Mouse (Mus musculus) adrenal gland, postnatal 4 days (tissue): ENCODE measurements around the gene Coasy. TPM values are rescaled to one million over a fixed set of nuclear protein-coding genes. Genes with fewer than 3 reads are reported as not detected.
"Not testable (repeated sequence)": the region's sequence is repeated elsewhere in the genome, so short reads cannot be mapped to it uniquely, and the experiment has no call there.

Experiments used
- DNase-seq, 2 experiments: peaks; one replicate each; pipeline ENCODE4 v3.0.0; 2021 to 2022; ENCODE audit warnings: low spot score in 2 of 2, mixed read lengths in 2 of 2
- total RNA-seq, 2 experiments: library from RNA; stranded (reverse); gene quantifications; 2 replicates each; pipeline ENCODE4 v1.2.3; 2021

The Coasy gene
- total RNA-seq, 2 experiments from 2014 or later = 59.8 to 65.6 TPM

DNA sequence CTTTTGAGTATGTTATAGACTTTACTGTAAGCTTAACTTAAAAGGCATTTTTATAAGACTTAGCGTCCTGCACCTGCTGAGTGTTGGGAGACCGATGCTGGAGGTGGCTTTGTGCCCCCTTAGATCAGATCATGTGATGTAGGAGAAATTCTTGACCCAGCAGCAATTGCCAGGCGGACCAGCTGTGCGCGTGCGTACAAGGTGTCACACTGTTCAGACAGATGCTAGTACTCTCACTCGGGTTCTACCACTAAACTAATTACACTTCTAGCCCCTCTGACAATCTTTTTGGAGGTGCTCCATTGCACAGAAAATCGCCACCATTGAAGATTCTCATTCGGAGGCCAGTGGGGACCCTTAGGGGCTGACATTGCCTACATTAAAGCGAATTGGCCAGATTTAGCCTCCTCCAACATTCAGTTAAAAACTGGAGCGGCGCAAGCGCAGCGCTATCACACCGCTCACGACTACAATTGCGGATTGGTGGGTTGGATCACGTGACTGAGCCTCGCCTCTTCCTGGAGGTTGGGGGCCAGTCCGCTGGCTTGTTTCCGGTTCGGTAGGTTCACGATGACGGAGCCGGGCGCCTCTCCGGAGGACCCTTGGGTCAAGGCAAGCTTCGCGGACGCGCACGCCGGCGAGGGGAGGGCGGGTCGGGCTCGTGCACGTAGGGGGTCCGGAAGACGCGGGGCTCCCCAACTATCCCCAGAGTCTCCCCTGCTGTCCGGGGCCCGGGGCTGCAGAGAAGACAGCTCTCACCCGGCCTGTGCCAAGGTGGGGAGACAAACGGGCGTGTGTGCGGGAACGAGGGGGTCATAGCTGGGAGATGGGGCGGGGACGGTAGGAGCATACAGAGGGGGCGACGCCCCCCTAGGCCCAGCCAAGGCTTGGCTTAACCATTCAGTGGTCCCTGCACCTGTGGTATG is 4.7 kb downstream of the Coasy start, which contains the start of gene Mlx:
Gene Mlx, plus strand, starts transcription at position 522 of the 926 bp plus-strand sequence.
- DNase-seq = peak; percentile 69 to 78

DNA sequence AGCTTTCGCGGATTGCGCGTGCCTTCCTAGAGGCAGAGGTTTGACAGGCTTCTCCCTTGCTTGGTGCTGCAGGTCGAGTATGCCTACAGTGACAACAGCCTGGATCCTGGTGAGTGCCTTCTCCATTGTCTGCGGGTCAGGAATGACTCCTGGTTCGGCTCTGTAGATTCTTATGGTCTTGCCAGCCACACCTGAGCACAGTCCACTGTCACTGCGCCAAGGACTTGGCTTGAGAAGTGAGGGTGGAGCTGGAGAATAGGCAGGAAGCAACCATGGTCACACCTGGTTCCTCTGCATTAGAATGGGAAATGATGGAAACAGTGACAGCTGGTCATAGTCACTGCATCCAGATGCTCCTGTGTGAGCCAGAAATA is 5.3 kb downstream of the Coasy start:
- no peak for DNase-seq

DNA sequence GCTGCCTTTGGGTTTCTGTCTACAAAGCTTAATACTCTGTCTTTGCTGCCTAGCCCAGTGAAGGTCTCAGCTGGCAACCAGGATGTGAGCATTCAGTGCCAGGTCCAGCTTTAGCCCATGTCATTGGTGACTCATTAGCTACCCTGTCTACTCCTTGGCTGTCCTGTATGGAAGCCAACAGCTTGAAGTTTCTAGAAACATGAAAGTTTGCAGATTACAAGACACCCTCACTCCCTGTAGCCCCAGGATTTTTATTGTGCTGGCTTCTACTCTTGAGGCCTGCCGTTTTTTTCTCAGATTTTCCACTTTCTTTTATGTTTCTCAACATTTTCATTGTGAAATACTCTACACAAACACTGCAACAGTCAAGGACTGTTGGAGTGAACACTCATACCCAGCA is 7.6 kb downstream of the Coasy start:
- no peak for DNase-seq

DNA sequence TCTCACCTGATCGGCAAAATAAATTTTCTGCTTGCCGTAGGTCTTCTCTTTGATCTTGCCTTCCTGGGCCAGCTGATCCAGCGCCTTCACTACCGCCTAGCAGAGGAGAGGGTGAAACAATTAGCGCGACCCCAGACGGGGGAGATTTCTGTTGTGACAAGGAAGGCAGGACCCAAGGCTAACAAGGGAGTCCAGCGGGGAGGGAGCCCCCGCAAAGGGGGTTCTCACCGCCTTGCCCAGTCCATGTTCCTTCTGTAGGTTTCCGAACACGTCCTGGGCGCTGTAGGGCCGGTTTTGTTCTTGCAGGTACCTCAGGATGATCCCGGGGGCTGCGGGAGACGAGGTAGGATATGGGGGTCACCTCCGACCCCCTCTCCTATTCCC is 12.6 kb downstream of the Coasy start:
- DNase-seq = no peak

DNA sequence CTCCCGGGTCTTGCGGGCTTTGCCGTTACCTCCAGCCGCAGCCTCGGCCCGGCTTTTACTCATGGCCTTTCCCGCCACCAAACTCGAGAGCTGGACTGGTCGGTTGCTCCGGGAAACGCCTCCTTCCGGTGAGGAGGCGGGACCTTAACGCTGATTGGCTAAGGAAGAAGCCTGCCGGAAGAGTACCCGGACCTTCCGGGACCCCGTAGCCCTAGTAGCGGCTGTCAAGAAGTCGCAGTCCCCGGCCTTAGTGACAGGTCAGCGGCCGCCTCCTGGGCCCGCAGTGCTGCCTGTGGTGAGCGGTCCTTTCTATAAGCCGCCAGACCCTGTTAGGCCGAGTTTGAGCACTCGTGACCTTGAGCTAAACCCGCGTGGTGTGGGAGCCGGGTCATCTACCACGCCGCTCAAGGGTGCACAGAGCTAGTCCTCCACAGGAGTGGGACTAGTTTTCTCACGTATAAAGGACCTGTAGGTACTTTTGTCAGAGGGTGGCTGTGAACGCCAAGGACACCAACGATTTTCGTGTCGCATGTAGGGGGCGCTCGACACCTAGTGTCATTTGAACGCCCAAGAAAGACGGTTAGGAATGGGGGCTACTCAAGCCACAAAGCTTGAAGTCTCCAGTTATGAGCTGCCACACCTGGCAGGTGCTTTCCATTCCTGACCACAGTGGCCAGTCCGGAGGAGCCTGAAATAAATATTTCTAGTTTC is 13.1 kb downstream of the Coasy start, which contains the start of gene Psmc3ip:
Gene Psmc3ip, minus strand, starts transcription at position 123 of the 711 bp plus-strand sequence.
- peak; percentile 72 to 87 for DNase-seq

DNA sequence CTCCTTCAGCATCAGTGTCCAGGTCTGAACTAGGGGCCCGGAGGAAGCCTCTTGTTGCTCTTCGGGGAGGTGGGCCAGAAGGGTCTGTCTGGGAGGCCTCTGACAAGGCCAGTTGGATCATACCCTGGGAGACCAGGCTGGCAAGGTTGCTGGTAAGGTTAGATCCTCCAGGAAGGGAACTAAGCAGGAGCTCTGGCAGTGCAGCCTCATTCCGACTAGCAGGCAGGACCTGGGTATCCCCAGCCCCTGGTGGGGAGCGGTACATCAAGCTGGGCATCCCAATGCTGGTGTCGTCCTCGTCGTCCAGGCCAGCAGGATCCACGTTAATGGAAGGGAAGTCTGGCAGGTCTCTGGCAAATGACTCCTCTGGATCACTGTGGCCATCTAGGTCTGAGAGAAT is 15.9 kb downstream of the Coasy start:
- DNase-seq = no peak

DNA sequence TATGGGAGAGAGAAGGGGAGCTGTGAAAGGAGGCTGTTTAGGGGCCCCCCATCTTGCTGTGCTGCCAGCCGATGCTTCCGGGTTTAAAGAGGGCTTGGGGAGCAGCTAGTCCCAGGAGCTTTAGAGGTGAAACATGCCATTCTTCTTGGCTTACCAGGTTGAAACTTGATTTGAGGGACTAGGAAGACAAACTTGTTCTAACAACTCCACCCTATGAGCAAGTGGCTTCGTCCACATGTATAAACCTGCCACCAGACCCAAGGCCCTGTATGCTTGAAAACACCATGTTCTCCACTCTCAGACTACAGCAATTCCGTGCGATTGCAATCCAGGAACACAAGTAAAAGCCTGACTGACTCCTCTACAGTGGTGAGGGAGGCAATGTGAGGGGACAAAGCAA is 20.6 kb downstream of the Coasy start:
- DNase-seq = no peak

DNA sequence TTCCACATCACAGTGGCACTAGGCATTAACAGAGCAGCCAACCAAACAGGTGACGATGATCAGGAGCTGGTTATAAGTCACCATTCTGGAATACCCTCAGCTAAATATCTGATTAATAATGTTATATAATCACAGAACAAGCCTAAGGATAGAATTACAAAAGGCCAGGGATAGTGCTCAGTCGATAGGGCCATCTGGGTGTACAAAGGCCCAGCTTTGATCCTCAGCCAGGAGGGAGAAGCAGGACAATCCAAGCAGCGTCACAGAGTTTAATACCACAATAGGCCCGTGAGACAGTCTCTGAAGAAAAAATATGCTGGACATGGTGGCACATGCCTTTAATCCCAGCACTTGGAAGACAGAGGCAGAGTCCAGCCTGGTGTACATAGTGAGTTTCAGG is 27.0 kb downstream of the Coasy start:
- DNase-seq = no peak

DNA sequence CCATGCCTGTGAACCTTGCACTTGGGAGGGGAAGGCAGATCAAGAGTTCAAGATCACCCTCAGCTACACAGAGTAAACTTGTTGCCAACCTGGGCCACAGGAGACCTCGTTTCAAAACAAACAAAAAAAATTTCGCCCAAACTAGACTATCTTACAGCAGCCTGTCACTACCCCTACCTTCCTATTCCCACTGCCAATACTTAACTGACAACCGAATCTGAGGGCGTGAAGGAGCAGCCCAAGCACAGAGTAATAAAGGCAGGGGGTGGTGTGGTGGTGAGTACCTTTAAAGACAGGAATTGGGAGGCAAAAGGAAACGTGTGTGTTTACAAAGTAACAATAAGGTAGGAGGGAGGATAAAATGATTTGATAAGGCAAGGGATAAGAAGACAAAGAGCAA is 28.3 kb downstream of the Coasy start:
- no peak for DNase-seq

DNA sequence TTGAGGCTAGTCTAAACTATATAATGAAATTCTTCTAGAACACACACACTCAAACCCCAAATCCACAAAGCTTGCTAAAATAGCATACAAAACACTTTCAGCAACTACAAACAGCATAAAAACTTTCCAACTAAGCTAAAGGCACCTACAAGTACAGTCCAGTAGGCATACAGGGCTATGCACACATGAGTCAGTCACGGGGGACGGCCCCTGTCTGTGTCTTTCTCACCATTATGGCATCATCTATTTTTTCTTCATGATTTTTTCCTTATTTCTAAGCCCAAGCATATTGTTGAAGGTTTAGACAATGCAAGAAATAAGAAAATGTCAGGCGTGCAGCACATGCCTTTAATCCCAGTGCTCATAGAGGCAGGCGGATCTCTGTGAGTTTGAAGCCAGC is 28.8 kb downstream of the Coasy start:
- no peak for DNase-seq

DNA sequence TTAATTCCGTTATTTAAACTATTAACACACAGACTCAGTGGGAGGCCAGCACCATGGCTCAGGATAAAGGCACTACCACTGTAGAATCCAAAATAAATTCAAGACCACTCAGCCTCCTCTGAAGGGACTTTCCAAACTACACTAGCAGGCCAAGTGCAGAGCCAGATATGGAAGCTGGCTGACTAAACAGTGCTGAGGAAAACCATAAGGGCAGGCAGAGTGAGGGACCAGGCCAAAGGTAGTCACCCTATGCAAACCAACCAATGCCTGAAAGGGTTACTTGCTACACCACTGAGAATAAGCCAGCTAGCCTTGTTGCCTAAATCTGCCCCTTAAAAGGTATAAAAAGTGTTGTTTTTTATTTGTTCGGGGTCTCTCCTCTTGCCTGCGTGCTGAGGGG is 29.8 kb downstream of the Coasy start:
- no peak for DNase-seq

DNA sequence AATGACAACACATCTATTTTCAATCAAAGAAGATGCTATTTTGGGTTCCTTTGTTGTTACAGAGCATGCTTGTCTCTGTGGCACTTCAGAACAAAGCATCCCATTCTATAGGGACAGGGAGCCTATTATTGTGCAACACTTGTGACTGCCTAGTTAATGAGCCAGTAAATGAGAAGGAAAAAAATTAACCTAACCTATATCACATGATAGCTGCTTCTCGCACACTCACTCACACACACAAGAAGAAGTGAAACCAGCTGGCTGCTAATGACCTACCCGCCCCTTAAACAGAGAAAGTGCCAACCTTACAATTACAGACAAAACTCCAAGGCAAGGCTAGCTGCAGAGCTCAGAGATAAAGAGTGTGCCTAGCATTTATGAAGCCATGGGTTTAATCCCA is 33.2 kb downstream of the Coasy start:
- no peak for DNase-seq

DNA sequence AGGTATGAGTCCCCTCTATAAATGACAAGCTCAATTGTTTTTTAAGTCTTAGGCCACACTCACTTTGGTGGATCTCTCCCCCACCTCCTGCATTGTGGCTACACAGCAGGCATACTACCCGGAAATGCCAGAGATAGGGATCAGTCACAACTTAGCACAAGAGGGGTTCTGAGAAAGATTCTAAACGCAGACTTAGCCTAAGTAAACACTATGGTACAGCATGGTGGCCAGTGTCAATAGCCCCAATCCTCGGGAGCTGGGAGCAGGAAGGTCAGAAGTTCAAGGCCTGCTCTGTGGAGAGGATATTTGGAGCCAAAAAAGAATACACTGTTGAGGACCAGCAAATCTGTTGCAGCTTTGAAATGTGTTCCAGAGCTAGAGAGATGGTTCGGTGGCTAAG is 35.7 kb downstream of the Coasy start:
- no peak for DNase-seq

DNA sequence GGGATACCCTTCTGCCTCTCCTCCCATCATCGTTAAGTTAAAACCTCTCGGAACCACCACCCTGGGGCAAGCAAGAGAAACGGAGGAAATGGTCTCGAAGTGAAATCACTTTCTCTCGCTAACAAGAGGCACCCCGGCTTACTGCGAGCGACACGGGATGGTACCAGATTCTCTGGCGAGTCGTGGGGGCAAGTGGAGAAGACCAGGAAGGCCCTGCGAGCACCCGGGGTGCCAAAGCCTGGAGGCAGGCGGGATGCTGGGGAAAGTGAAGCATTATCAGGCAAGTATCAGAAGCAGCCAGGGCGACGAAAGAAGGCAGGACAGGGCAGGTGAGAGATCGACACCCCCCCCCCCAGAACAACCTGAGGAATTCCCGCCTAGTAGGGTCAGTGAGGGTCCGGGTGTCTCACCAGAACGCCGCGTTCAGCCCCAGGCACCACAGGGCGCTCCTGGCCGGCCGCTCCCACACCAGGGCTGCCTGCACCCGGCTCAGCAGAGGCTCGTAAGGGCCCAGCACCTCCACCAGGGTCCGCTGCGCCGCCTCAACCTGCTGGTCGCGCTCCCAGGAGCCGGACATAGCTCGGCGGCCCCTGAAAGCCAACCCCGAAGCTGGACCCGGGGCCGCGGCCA is 36.9 kb downstream of the Coasy start:
- no peak for DNase-seq

DNA sequence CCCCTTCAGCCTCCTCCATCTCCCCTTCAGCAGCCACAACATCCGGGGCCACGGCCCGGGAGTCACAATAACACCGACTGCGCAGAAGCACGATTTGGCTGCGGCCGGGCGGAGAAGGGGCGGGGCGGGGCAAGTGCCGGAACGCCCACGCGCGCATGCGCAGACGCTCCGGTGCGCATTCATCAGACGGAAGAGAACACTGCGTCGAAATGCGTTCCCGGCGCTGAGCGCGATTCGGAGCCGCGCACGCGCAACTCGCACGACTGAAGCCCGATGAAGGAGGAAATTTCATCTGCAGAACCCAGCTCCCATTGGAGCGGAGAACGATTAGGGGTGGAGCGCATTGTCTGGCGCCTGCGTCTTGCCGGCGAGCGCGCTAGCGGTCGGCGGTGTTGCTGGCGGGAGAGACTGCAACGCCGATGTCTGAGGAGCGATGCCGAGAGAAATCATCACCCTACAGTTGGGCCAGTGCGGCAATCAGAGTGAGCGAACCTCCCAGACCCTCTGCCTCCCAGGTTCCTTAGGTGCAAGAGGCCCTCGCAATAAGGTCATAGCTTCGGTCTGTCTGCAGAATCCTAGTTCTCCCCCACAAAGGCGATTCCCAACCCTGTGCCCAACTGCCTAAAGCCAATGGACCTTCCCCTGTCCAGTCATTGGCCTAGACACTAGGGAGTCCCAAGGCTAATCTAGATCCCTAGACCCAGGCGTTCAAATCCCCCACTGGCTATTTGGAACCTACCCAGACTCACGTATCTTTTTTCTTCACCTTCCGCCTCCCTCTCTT is 37.6 kb downstream of the Coasy start, which contains the start of the genes Retreg3 and Tubg1:
Gene Retreg3, minus strand, starts transcription at position 133 of the 784 bp plus-strand sequence.
Gene Tubg1, plus strand, starts transcription at position 178 of the 784 bp plus-strand sequence.
- peak; percentile 96 to 99 for DNase-seq

DNA sequence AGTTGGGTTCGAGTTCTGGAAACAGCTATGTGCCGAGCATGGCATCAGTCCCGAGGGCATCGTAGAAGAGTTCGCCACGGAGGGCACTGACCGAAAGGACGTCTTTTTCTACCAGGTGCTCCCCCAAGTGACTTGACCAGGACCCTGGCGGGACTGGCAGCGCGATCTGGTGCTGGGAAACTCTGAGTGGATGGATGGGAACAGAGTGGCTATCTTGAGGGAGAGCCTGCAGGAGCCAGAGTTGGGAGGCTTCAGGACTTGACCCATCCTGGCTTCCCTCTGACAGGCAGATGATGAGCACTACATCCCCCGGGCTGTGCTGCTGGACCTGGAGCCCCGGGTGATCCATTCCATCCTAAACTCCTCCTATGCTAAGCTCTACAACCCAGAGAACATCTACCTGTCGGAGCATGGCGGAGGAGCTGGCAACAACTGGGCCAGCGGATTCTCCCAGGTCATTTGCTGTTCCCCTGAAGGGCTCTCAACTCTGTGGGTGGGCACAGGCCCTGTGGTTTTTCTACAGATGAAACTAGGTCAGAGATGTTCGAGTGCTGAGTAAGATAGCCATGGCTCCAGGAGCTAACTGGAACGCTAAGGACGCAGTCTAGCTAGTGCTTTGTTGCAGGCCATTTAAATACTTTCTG is 38.3 kb downstream of the Coasy start:
- DNase-seq = no peak

DNA sequence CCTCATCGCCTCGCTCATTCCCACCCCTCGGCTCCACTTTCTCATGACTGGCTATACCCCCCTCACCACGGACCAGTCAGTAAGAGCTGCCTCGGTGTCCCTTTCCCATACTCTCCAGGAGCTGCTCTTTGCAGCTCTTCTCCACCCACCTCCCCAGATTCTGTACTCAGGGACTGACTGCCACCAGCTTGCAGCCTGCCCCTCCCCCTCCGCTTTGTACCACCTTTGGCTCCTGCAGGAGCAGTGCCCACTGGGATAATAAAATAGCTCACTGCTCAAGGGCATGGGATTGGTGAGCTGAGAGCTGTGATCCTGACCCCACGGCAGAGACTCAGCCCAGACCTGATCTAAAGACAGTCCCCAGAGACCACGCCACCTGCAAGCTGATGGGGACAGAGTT is 42.1 kb downstream of the Coasy start:
- not testable (repeated sequence) for DNase-seq

DNA sequence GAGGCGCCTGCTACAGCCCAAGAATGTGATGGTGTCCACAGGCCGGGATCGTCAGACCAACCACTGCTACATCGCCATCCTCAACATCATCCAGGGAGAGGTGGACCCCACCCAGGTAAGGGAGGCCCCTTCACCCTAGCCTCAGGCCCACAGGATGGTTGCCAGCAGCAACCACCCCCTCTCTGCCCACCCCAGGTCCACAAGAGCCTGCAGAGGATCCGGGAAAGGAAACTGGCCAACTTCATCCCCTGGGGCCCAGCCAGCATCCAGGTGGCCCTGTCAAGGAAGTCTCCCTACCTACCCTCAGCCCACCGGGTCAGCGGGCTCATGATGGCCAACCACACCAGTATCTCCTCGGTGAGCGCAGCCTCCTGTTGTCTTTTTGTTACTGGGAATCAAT is 42.6 kb downstream of the Coasy start:
- DNase-seq = not testable (repeated sequence)

DNA sequence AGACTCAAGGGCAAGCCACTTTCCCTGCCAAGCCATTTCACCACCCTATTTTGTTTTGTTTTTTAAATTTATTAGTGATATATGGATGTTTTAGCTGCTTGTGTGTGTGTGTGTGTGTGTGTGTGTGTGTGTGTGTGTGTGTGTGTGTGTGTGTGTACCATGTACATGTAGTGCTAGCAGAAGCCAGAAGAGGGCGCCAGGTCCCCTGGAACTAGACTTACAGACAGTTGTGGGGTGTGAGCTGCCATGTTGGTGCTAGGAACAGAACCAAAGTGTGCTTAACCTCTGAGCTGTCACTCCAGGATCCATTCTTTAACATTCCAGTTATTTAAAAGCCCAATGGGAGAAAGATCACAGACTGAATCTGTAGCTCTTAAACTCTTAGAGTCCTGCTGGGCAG is 44.7 kb downstream of the Coasy start:
- no peak for DNase-seq

DNA sequence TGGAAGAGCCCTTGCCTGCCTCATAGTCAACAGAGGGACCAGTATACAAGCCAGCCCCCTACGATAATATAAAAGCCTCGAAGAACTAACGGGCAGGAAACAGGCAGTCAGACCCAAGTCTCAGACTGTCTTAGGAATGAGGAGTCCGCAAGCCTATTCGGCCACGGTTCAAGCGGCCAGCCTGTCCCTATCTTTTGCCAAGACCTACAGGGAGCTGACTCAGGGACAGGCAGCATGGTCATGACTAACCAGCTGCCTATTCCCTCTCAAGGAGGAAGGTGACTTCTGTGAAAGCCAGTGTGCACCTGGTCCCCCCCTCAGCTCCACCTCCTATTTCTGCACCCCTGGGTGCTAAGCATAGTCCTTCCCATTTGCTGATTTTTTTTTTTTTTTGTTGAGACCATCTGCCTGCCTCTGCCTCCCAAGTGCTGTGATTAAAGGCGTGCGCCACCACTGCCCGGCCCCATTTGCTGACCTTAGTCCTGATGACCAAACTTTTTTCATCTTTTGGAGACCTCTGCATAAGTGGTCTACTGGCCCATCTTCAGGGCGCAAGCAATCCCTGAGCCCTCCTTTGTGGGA is 46.7 kb downstream of the Coasy start:
- DNase-seq = no peak
